Mouse (Mus musculus): ENCODE data around the gene Ccdc89.

Ccdc89 gene

GRCm38 (mm10) chr7:90426020-90427001, at the start of gene Ccdc89:
Gene Ccdc89, plus strand, starts transcription at chr7:90426577.
- peak; percentile 91 for DNase-seq (ENCODE audit: low read depth, low spot score)

- no peak for DNase-seq (ENCODE audit: low read depth, low spot score)
Observed at GRCm38 (mm10) chr7:90384411-90384810, 42.0 kb upstream of the Ccdc89 start.

- peak; percentile 39 for DNase-seq (ENCODE audit: low read depth, low spot score)
Observed at GRCm38 (mm10) chr7:90386885-90387459, 39.4 kb upstream of the Ccdc89 start.

- DNase-seq (ENCODE audit: low read depth, low spot score), result no peak
Observed at GRCm38 (mm10) chr7:90389765-90390164, 36.6 kb upstream of the Ccdc89 start.

- no peak for DNase-seq (ENCODE audit: low read depth, low spot score)
Observed at GRCm38 (mm10) chr7:90395073-90395472, 31.3 kb upstream of the Ccdc89 start.

- DNase-seq (ENCODE audit: low read depth, low spot score), result no peak
Observed at GRCm38 (mm10) chr7:90395928-90396327, 30.4 kb upstream of the Ccdc89 start.

GRCm38 (mm10) chr7:90409934-90410333, 16.4 kb upstream of the Ccdc89 start:
- no peak for DNase-seq (ENCODE audit: low read depth, low spot score)

- no peak for DNase-seq (ENCODE audit: low read depth, low spot score)
Observed at GRCm38 (mm10) chr7:90427006-90427405, 629 bp downstream of the Ccdc89 start.

GRCm38 (mm10) chr7:90432221-90432620, 5.8 kb downstream of the Ccdc89 start:
- no peak for DNase-seq (ENCODE audit: low read depth, low spot score)

GRCm38 (mm10) chr7:90440044-90440443, 13.7 kb downstream of the Ccdc89 start:
- DNase-seq (ENCODE audit: low read depth, low spot score), result no peak

GRCm38 (mm10) chr7:90442070-90442469, 15.7 kb downstream of the Ccdc89 start:
- DNase-seq (ENCODE audit: low read depth, low spot score), result peak; percentile 28

- DNase-seq (ENCODE audit: low read depth, low spot score), result peak; percentile 97
Observed at GRCm38 (mm10) chr7:90442518-90443080, 16.2 kb downstream of the Ccdc89 start, which contains the start of gene Crebzf. Gene Crebzf, plus strand, starts transcription at chr7:90442729.

GRCm38 (mm10) chr7:90443101-90444091, 17.0 kb downstream of the Ccdc89 start:
- DNase-seq (ENCODE audit: low read depth, low spot score), result peak; percentile 36

GRCm38 (mm10) chr7:90444206-90444605, 17.8 kb downstream of the Ccdc89 start:
- DNase-seq (ENCODE audit: low read depth, low spot score), result no peak

GRCm38 (mm10) chr7:90456149-90456844, 29.9 kb downstream of the Ccdc89 start:
- DNase-seq (ENCODE audit: low read depth, low spot score), result no peak

- peak; percentile 80 for DNase-seq (ENCODE audit: low read depth, low spot score)
Observed at GRCm38 (mm10) chr7:90456845-90457468, 30.6 kb downstream of the Ccdc89 start, which contains the start of gene Tmem126a. Gene Tmem126a, minus strand, starts transcription at chr7:90457229.

GRCm38 (mm10) chr7:90457517-90457916, 31.1 kb downstream of the Ccdc89 start:
- no peak for DNase-seq (ENCODE audit: low read depth, low spot score)

- no peak for DNase-seq (ENCODE audit: low read depth, low spot score)
Observed at GRCm38 (mm10) chr7:90460330-90460729, 34.0 kb downstream of the Ccdc89 start.

- DNase-seq (ENCODE audit: low read depth, low spot score), result no peak
Observed at GRCm38 (mm10) chr7:90460930-90461329, 34.6 kb downstream of the Ccdc89 start.

GRCm38 (mm10) chr7:90461441-90461840, 35.1 kb downstream of the Ccdc89 start:
- no peak for DNase-seq (ENCODE audit: low read depth, low spot score)
